Mouse (Mus musculus) heart, postnatal 4 days (tissue): ENCODE data around the gene Ankrd31. TPM values are rescaled to one million over a fixed set of nuclear protein-coding genes. Genes with fewer than 3 reads are reported as not detected.
A peak's percentile ranks its signal among the peaks of the same experiment; 100 is the strongest.
"Not testable (repeated sequence)": the region's sequence is repeated elsewhere in the genome, so short reads cannot be mapped to it uniquely, and the experiment has no call there.

ENCODE experiments used
- DNase-seq: peaks from one replicate; pipeline ENCODE4 v3.0.0; 2021
- total RNA-seq, 2 experiments: library from RNA; stranded (reverse); gene quantifications; 2 replicates each; pipeline ENCODE4 v1.2.3; 2021

The Ankrd31 gene
- total RNA-seq, 2 experiments from 2014 or later, result not detected

- no peak for DNase-seq
Observed at GRCm38 (mm10) chr13:96859161-96859560, 111.1 kb downstream of the Ankrd31 start.

GRCm38 (mm10) chr13:96870742-96871141 is 122.7 kb downstream of the Ankrd31 start:
- no peak for DNase-seq

- no peak for DNase-seq
Observed at GRCm38 (mm10) chr13:96874071-96874470, 126.0 kb downstream of the Ankrd31 start.

GRCm38 (mm10) chr13:96878220-96879057 is 130.4 kb downstream of the Ankrd31 start:
- DNase-seq, result no peak

- no peak for DNase-seq
Observed at GRCm38 (mm10) chr13:96884534-96884933, 136.5 kb downstream of the Ankrd31 start.

- DNase-seq, result no peak
Observed at GRCm38 (mm10) chr13:96889985-96890384, 141.9 kb downstream of the Ankrd31 start.

GRCm38 (mm10) chr13:96895144-96895543 is 147.1 kb downstream of the Ankrd31 start:
- no peak for DNase-seq

- no peak for DNase-seq
Observed at GRCm38 (mm10) chr13:96906717-96907116, 158.6 kb downstream of the Ankrd31 start.

- DNase-seq, result no peak
Observed at GRCm38 (mm10) chr13:96911202-96911601, 163.1 kb downstream of the Ankrd31 start.

GRCm38 (mm10) chr13:96923134-96923533 is 175.1 kb downstream of the Ankrd31 start:
- not testable (repeated sequence) for DNase-seq

- DNase-seq, result peak; percentile 67
Observed at GRCm38 (mm10) chr13:96923999-96924961, 176.2 kb downstream of the Ankrd31 start, which contains the start of gene Gcnt4. Gcnt4 (plus strand) TSS chr13:96924689.

- peak; percentile 23 for DNase-seq
Observed at GRCm38 (mm10) chr13:96924985-96925745, 177.1 kb downstream of the Ankrd31 start.

- DNase-seq, result no peak
Observed at GRCm38 (mm10) chr13:96925991-96926725, 178.1 kb downstream of the Ankrd31 start.

- no peak for DNase-seq
Observed at GRCm38 (mm10) chr13:96927781-96928180, 179.7 kb downstream of the Ankrd31 start.

GRCm38 (mm10) chr13:96928432-96929039 is 180.5 kb downstream of the Ankrd31 start:
- no peak for DNase-seq

- no peak for DNase-seq
Observed at GRCm38 (mm10) chr13:96932745-96933144, 184.7 kb downstream of the Ankrd31 start.

GRCm38 (mm10) chr13:96933367-96933766 is 185.3 kb downstream of the Ankrd31 start:
- peak; percentile 21 for DNase-seq

GRCm38 (mm10) chr13:96936173-96936777 is 188.2 kb downstream of the Ankrd31 start:
- no peak for DNase-seq

GRCm38 (mm10) chr13:96937059-96937558 is 189.0 kb downstream of the Ankrd31 start:
- no peak for DNase-seq

- no peak for DNase-seq
Observed at GRCm38 (mm10) chr13:96939680-96940079, 191.6 kb downstream of the Ankrd31 start.
